Mouse (Mus musculus) hindbrain, embryonic 11.5 days (tissue): ENCODE data around the gene Ergic1. TPM values are rescaled to one million over a fixed set of nuclear protein-coding genes. Genes with fewer than 3 reads are reported as not detected.
A peak's percentile ranks its signal among the peaks of the same experiment; 100 is the strongest.

Experiments
- ATAC-seq: fragments of 200-750 bp; cut with Nextera tagmentation; 2 replicates; pipeline ENCODE4 v1.8.0; 2017; ENCODE audit warnings: mild to moderate bottlenecking, moderate TSS enrichment, moderate library complexity; ENCODE audit not compliant: low FRiP score
- DNase-seq: peaks from one replicate; pipeline ENCODE4 v3.0.0-alpha.2; 2015; ENCODE audit warnings: low spot score
- H3K27ac ChIP-seq: fragments of 300-500 bp; sonication (generic); 2 replicates; pipeline ENCODE4 v1.5.1; 2014; ENCODE audit warnings: mild to moderate bottlenecking, low read depth, low read length
- H3K27me3 ChIP-seq: fragments of 300-500 bp; sonication (generic); 2 replicates; pipeline ENCODE4 v1.6.1; 2014; ENCODE audit warnings: mild to moderate bottlenecking, low read length, moderate library complexity, mixed read lengths; ENCODE audit not compliant: control insufficient read depth, insufficient read depth
- H3K36me3 ChIP-seq: fragments of 300-500 bp; sonication (generic); 2 replicates; pipeline ENCODE4 v1.6.1; 2014; ENCODE audit warnings: mild to moderate bottlenecking, low read length, moderate library complexity, mixed read lengths; ENCODE audit not compliant: control insufficient read depth, insufficient read depth
- H3K4me1 ChIP-seq: fragments of 300-500 bp; sonication (generic); replicated peaks from 2 replicates; pipeline ENCODE4 v1.6.1; 2014; ENCODE audit warnings: low read length, mixed read lengths; ENCODE audit not compliant: control insufficient read depth, insufficient read depth
- H3K4me2 ChIP-seq: fragments of 300-500 bp; sonication (generic); replicated peaks from 2 replicates; pipeline ENCODE4 v1.6.1; 2014; ENCODE audit warnings: mild to moderate bottlenecking, low read depth, low read length
- H3K4me3 ChIP-seq: fragments of 300-500 bp; sonication (generic); 2 replicates; pipeline ENCODE4 v1.5.1; 2014; ENCODE audit warnings: low read depth, low read length
- H3K9ac ChIP-seq: fragments of 300-500 bp; sonication (generic); 2 replicates; pipeline ENCODE4 v1.6.1; 2014; ENCODE audit warnings: low read depth, low read length
- H3K9me3 ChIP-seq: fragments of 300-500 bp; sonication (generic); 2 replicates; pipeline ENCODE4 v1.6.1; 2016; ENCODE audit warnings: low read length; ENCODE audit not compliant: control insufficient read depth
- WGBS: fragments of 180-500 bp; shearing (Covaris S2); extraction: QIAGEN DNeasy Blood & Tissue Kit; methylation state at CpG from one replicate; pipeline ENCODE4 v1.1.7; 2014; 5-methylcytosine and 5-hydroxymethylcytosine counted together
- polyA plus RNA-seq: library from polyadenylated mRNA; unstranded; fragments of >200 nt; fragmentation: Nextera tagmentation; extraction: Ambion mirVana; gene quantifications from 2 replicates; pipeline ENCODE4 v1.2.1, GENCODE M21; 2014

Ergic1 gene
- polyA plus RNA-seq, 1 experiment from 2014 or later, result 119 TPM

GRCm38 (mm10) chr17:26665600-26665999 lies 104.3 kb downstream of the Ergic1 start:
- 80% methylated on average over 4 of the region's 4 CpGs for WGBS

GRCm38 (mm10) chr17:26671268-26671667 lies 110.0 kb downstream of the Ergic1 start:
- no peaks in the 10 kb centered on the region for H3K27me3 ChIP-seq
- no peak overlapping the region for H3K4me3 ChIP-seq
- ATAC-seq, result no peak
- no peak overlapping the region for H3K4me2 ChIP-seq
- no peaks in the 10 kb centered on the region for H3K4me1 ChIP-seq
- no peak for DNase-seq
- WGBS, result 61% methylated on average over 4 of the region's 4 CpGs
- H3K36me3 ChIP-seq, result no peaks in the 10 kb centered on the region
- H3K27ac ChIP-seq, result no peak overlapping the region
- no peak overlapping the region for H3K9ac ChIP-seq
- no peaks in the 10 kb centered on the region for H3K9me3 ChIP-seq

More at GRCm38 (mm10) chr17:26665600-26665999, 104.3 kb downstream of the Ergic1 start:
- no peak overlapping the region for H3K4me3 ChIP-seq
- H3K4me2 ChIP-seq, result no peak overlapping the region
- H3K27ac ChIP-seq, result no peak overlapping the region
- ATAC-seq, result no peak
- H3K27me3 ChIP-seq, result no peaks in the 10 kb centered on the region
- peaks cover 6% of the 10 kb centered on the region; the same call in 1 of the 2 replicates for H3K4me1 ChIP-seq
- H3K9ac ChIP-seq, result no peak overlapping the region
- DNase-seq, result no peak
- H3K36me3 ChIP-seq, result no peaks in the 10 kb centered on the region
- H3K9me3 ChIP-seq, result no peaks in the 10 kb centered on the region

GRCm38 (mm10) chr17:26675845-26676244 lies 114.6 kb downstream of the Ergic1 start:
- H3K9ac ChIP-seq, result no peak overlapping the region
- 31% methylated on average over 7 of the region's 7 CpGs for WGBS
- DNase-seq (no peak), ATAC-seq (peak; percentile 51)
- H3K27ac ChIP-seq, result no peak overlapping the region
- peak overlapping the region; percentile 62 for H3K4me2 ChIP-seq
- no peaks in the 10 kb centered on the region for H3K36me3 ChIP-seq
- H3K4me3 ChIP-seq, result peak overlapping the region; percentile 70
- H3K27me3 ChIP-seq, result no peaks in the 10 kb centered on the region
- H3K4me1 ChIP-seq, result no peaks in the 10 kb centered on the region
- H3K9me3 ChIP-seq, result no peaks in the 10 kb centered on the region

- Histone ChIP-seq H3K9ac (peak overlapping the region; percentile 66), H3K36me3 (no peaks in the 10 kb centered on the region), H3K4me1 (no peaks in the 10 kb centered on the region), H3K9me3 (no peaks in the 10 kb centered on the region), H3K27me3 (no peaks in the 10 kb centered on the region), H3K27ac (peak overlapping the region; percentile 70; the same call in 1 of the 2 replicates), H3K4me2 (peak overlapping the region; percentile 62), H3K4me3 (peak overlapping the region; percentile 70)
- ATAC-seq (peak; percentile 95), DNase-seq (peak; percentile 93)
- WGBS, result 1% methylated on average over 30 of the region's 30 CpGs
Observed at GRCm38 (mm10) chr17:26676252-26676615, 114.9 kb downstream of the Ergic1 start.

- no peaks in the 10 kb centered on the region for H3K36me3 ChIP-seq
- no peaks in the 10 kb centered on the region for H3K4me1 ChIP-seq
- peak overlapping the region; percentile 62 for H3K4me2 ChIP-seq
- ATAC-seq (peak; percentile 86), DNase-seq (no peak)
- H3K9me3 ChIP-seq, result no peaks in the 10 kb centered on the region
- H3K4me3 ChIP-seq, result peak overlapping the region; percentile 70
- peak overlapping the region; percentile 66 for H3K9ac ChIP-seq
- WGBS, result 4% methylated on average over 26 of the region's 26 CpGs
- H3K27ac ChIP-seq, result peak overlapping the region; percentile 70; the same call in 1 of the 2 replicates
- H3K27me3 ChIP-seq, result no peaks in the 10 kb centered on the region
Observed at GRCm38 (mm10) chr17:26676616-26677376, 115.5 kb downstream of the Ergic1 start.

GRCm38 (mm10) chr17:26677711-26678637 lies 116.7 kb downstream of the Ergic1 start:
- Histone ChIP-seq H3K4me3 (no peak overlapping the region), H3K4me1 (no peaks in the 10 kb centered on the region), H3K9ac (no peak overlapping the region), H3K27me3 (no peaks in the 10 kb centered on the region), H3K4me2 (no peak overlapping the region), H3K27ac (no peak overlapping the region), H3K36me3 (no peaks in the 10 kb centered on the region), H3K9me3 (no peaks in the 10 kb centered on the region)
- 94% methylated on average over 7 of the region's 7 CpGs for WGBS
- no peak for DNase-seq
- no peak for ATAC-seq

- DNase-seq (no peak), ATAC-seq (no peak)
- H3K27ac ChIP-seq, result no peak overlapping the region
- WGBS, result 91% methylated on average over 6 of the region's 6 CpGs
- H3K4me3 ChIP-seq, result no peak overlapping the region
- H3K4me2 ChIP-seq, result no peak overlapping the region
- H3K27me3 ChIP-seq, result no peaks in the 10 kb centered on the region
- no peaks in the 10 kb centered on the region for H3K36me3 ChIP-seq
- H3K9me3 ChIP-seq, result no peaks in the 10 kb centered on the region
- no peaks in the 10 kb centered on the region for H3K4me1 ChIP-seq
- no peak overlapping the region for H3K9ac ChIP-seq
Observed at GRCm38 (mm10) chr17:26681276-26681675, 120.0 kb downstream of the Ergic1 start.

- no peak overlapping the region for H3K27ac ChIP-seq
- DNase-seq (no peak), ATAC-seq (no peak)
- no peak overlapping the region for H3K9ac ChIP-seq
- no peaks in the 10 kb centered on the region for H3K9me3 ChIP-seq
- WGBS, result 91% methylated on average over 17 of the region's 17 CpGs
- H3K4me3 ChIP-seq, result no peak overlapping the region
- no peaks in the 10 kb centered on the region for H3K4me1 ChIP-seq
- H3K4me2 ChIP-seq, result no peak overlapping the region
- H3K36me3 ChIP-seq, result no peaks in the 10 kb centered on the region
- H3K27me3 ChIP-seq, result no peaks in the 10 kb centered on the region
Observed at GRCm38 (mm10) chr17:26686334-26687000, 125.2 kb downstream of the Ergic1 start.
